ENCODE assay signal across 8 mouse cellular contexts in the genomic region with DNA sequence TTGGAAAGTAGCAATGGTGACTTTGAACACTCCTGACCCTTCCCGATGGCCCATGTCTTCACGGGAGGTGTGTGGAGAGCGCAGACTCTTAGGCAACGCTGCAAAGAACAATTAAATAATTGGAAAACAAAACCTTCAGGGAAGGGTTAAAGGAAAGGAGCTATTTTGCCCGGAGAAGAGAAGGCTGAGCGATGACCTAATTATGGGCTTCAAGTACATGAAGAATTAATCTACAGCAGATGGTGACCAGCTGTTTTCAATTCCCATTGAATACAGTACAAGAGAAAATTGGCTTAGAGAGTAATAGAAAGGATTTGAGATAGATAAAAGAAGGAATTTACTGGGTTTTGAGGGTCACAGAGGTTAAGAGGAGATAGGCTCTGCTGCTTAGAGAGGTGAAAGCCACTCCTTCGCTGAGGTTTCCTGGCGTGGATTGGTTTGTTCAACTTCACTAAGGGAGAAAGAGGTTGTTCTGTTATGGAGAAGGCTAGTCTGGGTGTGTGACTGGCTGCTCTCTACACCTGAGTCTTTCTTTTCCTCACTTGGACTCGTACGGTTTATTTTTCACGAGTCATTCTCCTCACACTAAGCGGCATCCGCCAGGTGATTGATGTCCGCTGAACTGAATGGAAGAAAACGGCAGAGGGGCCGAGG.
DNase-seq lines count a peak whose midpoint lies in the region; ATAC-seq lines count a peak whose summit lies in the region.
"Had no signal": no experiment of that assay in that cellular context is flagged by ENCODE, and none has a peak within 500 bp of the region (broad histone marks: within the 10 kb centered on the region; RNA-seq: fewer than 3 reads in every experiment).

No protein-coding gene starts in this region.

- no peaks in the 10 kb centered on the region for H3K27me3 ChIP-seq in hindbrain, embryonic 13.5 days
- no peaks in the 10 kb centered on the region for H3K27me3 ChIP-seq in hindbrain, embryonic 10.5 days (ENCODE audit: insufficient read depth, poor library complexity, severe bottlenecking)
- H3K27me3 ChIP-seq in limb, embryonic 15.5 days = no peaks in the 10 kb centered on the region

- 0 out of 2 replicates have a peak, but pooled peaks have one; percentile 39 for ATAC-seq in hindbrain, embryonic 13.5 days (ENCODE audit: low FRiP score)
- ATAC-seq in limb, embryonic 15.5 days (ENCODE audit: insufficient number of reproducible peaks, low FRiP score, low TSS enrichment, low read depth) = 0 out of 2 replicates have a peak, but pooled peaks have one; percentile 52

- H3K4me3 ChIP-seq in hindbrain, embryonic 13.5 days = no peak overlapping the region
- no peak overlapping the region for H3K4me3 ChIP-seq in hindbrain, embryonic 10.5 days
- H3K4me3 ChIP-seq in limb, embryonic 15.5 days = no peak overlapping the region
- H3K4me3 ChIP-seq: left cerebral cortex, adult 2 months had no signal

- no peaks in the 10 kb centered on the region for H3K9me3 ChIP-seq in hindbrain, embryonic 13.5 days
- no peaks in the 10 kb centered on the region for H3K9me3 ChIP-seq in hindbrain, embryonic 10.5 days
- H3K9me3 ChIP-seq in limb, embryonic 15.5 days = no peaks in the 10 kb centered on the region

- H3K27ac ChIP-seq in hindbrain, embryonic 13.5 days = no peak overlapping the region
- no peak overlapping the region for H3K27ac ChIP-seq in hindbrain, embryonic 10.5 days
- H3K27ac ChIP-seq in limb, embryonic 15.5 days = no peak overlapping the region
- H3K27ac ChIP-seq: left cerebral cortex, adult 2 months had no signal

- peaks cover 6% of the 10 kb centered on the region for H3K4me1 ChIP-seq in hindbrain, embryonic 13.5 days (replicated peaks)
- peaks cover 5% of the 10 kb centered on the region for H3K4me1 ChIP-seq in hindbrain, embryonic 10.5 days (replicated peaks)
- H3K4me1 ChIP-seq in limb, embryonic 15.5 days = peaks cover 3% of the 10 kb centered on the region; the same call in 1 of the 2 replicates

- WGBS in hindbrain, embryonic 13.5 days = 56% methylated on average over 16 of the region's 16 CpGs
- WGBS in hindbrain, embryonic 10.5 days = 76% methylated on average over 16 of the region's 16 CpGs
- 19% methylated on average over 16 of the region's 16 CpGs for WGBS in limb, embryonic 15.5 days

- no peak overlapping the region for H3K4me2 ChIP-seq in hindbrain, embryonic 13.5 days
- peak overlapping the region; percentile 10; the same call in 1 of the 2 replicates for H3K4me2 ChIP-seq in limb, embryonic 15.5 days

- DNase-seq in hindbrain, embryonic 10.5 days (ENCODE audit: low spot score) = no peak
- peak; percentile 53 for DNase-seq in 3T3-L1 (ENCODE audit: low read depth, low spot score)
- peak; percentile 27 for DNase-seq in brain, adult 2 months (ENCODE audit: low read depth, low spot score)
- DNase-seq in T-cell, adult 2 months (ENCODE audit: low spot score) = no peak
- no peak for DNase-seq in left cerebral cortex, adult 18-20 months (ENCODE audit: low spot score in 2 of 2)

- H3K9ac ChIP-seq in hindbrain, embryonic 13.5 days = no peak overlapping the region
- H3K9ac ChIP-seq in limb, embryonic 15.5 days = no peak overlapping the region

- no peaks in the 10 kb centered on the region for H3K36me3 ChIP-seq in hindbrain, embryonic 13.5 days
- no peaks in the 10 kb centered on the region for H3K36me3 ChIP-seq in hindbrain, embryonic 10.5 days
- H3K36me3 ChIP-seq in limb, embryonic 15.5 days = no peaks in the 10 kb centered on the region

Comparison
In these comparisons a context has a peak if more than half of its experiments do, and no peak if none do; other contexts are left out.
1. DNase-seq: peak in 3T3-L1 (single experiment) and brain, adult 2 months (single experiment); none in hindbrain, embryonic 10.5 days (single experiment), T-cell, adult 2 months (single experiment) and left cerebral cortex, adult 18-20 months (0 of 2).